Comparison of ENCODE assay signal across 29 mouse cellular contexts in the genomic region with DNA sequence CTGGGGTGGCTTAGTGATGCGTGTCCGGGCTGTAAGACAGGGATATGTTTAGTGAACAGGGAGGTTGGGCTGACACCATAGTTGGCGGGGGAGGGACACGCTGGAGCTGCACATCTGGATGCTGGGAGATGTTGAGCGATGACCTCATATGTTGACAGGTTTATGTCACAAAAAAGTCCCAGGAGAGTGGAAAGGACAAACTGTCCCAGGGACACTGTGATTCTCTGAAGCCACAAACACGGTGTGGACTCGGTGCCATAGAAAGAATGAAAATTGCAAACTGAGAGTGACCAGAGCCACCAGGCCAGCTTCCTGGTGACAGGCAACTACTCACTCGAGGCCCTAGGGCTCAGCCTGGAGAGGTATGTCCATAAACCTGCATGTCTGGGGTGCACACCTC.
"Had no signal": no experiment of that assay in that cellular context is flagged by ENCODE, and none has a peak within 500 bp of the region (broad histone marks: within the 10 kb centered on the region; RNA-seq: fewer than 3 reads in every experiment).

No protein-coding gene starts in this region.

- DNase-seq: left cerebral cortex, postnatal 4 days; liver; liver, embryonic 13.5 days; lung, adult 18-20 months; lung, embryonic 14.5 days; lung, postnatal 10 days; lung, postnatal 14 days; lung, postnatal 36 days; lung, postnatal 4 days; midbrain, embryonic 14.5 days had no signal

- H3K4me1 ChIP-seq: limb, embryonic 12.5 days; limb, embryonic 15.5 days; liver, embryonic 12.5 days; liver, embryonic 15.5 days; lung, embryonic 15.5 days; megakaryocyte, embryonic 14.5 days; midbrain, embryonic 15.5 days had no signal

- H3K36me3 ChIP-seq: limb, embryonic 10.5 days; limb, embryonic 12.5 days; liver, embryonic 12.5 days; liver, embryonic 13.5 days; liver, embryonic 15.5 days; lung, embryonic 15.5 days; midbrain, embryonic 15.5 days; neural tube, embryonic 12.5 days had no signal

- ATAC-seq: liver, embryonic 12.5 days; midbrain, embryonic 13.5 days; midbrain, embryonic 15.5 days; midbrain, embryonic 16.5 days had no signal

- H3K27ac ChIP-seq: left cerebral cortex, adult 2 months; limb, embryonic 10.5 days; limb, embryonic 12.5 days; limb, embryonic 13.5 days; limb, embryonic 15.5 days; liver, embryonic 12.5 days; liver, embryonic 13.5 days; liver, embryonic 14.5 days; liver, embryonic 15.5 days; lung, embryonic 15.5 days; macrophage; midbrain, embryonic 10.5 days; midbrain, embryonic 12.5 days; midbrain, embryonic 13.5 days; midbrain, embryonic 15.5 days; neural tube, embryonic 12.5 days had no signal

- H3K9me3 ChIP-seq: limb, embryonic 10.5 days; limb, embryonic 12.5 days; limb, embryonic 13.5 days; limb, embryonic 15.5 days; liver, embryonic 12.5 days; liver, embryonic 13.5 days; liver, embryonic 15.5 days; lung, embryonic 15.5 days; megakaryocyte, embryonic 14.5 days; midbrain, embryonic 10.5 days; midbrain, embryonic 12.5 days; midbrain, embryonic 13.5 days; midbrain, embryonic 15.5 days; neural tube, embryonic 12.5 days had no signal

- H3K9ac ChIP-seq: limb, embryonic 12.5 days; limb, embryonic 13.5 days; limb, embryonic 15.5 days; liver, embryonic 12.5 days; liver, embryonic 13.5 days; liver, embryonic 14.5 days; liver, embryonic 15.5 days; lung, embryonic 14.5 days; lung, embryonic 15.5 days; midbrain, embryonic 12.5 days; midbrain, embryonic 13.5 days; midbrain, embryonic 15.5 days; neural tube, embryonic 12.5 days had no signal

- H3K4me2 ChIP-seq: limb, embryonic 12.5 days; limb, embryonic 13.5 days; limb, embryonic 15.5 days; liver, embryonic 12.5 days; liver, embryonic 13.5 days; liver, embryonic 15.5 days; lung, embryonic 14.5 days; lung, embryonic 15.5 days; midbrain, embryonic 11.5 days; midbrain, embryonic 12.5 days; midbrain, embryonic 13.5 days; midbrain, embryonic 15.5 days; neural tube, embryonic 12.5 days had no signal

- H3K4me3 ChIP-seq: left cerebral cortex, adult 2 months; limb, embryonic 10.5 days; limb, embryonic 12.5 days; limb, embryonic 13.5 days; limb, embryonic 15.5 days; liver, embryonic 12.5 days; liver, embryonic 13.5 days; liver, embryonic 15.5 days; lung, embryonic 15.5 days; megakaryocyte, embryonic 14.5 days; midbrain, embryonic 10.5 days; midbrain, embryonic 12.5 days; midbrain, embryonic 13.5 days; midbrain, embryonic 15.5 days; myocyte; neural tube, embryonic 12.5 days had no signal

- H3K27me3 ChIP-seq: limb, embryonic 15.5 days; liver, embryonic 12.5 days; liver, embryonic 13.5 days; liver, embryonic 15.5 days; lung, embryonic 15.5 days; midbrain, embryonic 15.5 days; neural tube, embryonic 12.5 days had no signal
